Mouse (Mus musculus) midbrain, embryonic 12.5 days (tissue): Measurements from ENCODE around the gene Htatip2. TPM values are rescaled to one million over a fixed set of nuclear protein-coding genes. Genes with fewer than 3 reads are reported as not detected.

Experiments used
- ATAC-seq: fragments of 200-750 bp; cut with Nextera tagmentation; 2 replicates; pipeline ENCODE4 v1.8.0; 2017; ENCODE audit warnings: low read depth, moderate TSS enrichment, moderate library complexity; ENCODE audit not compliant: low FRiP score
- H3K27ac ChIP-seq: fragments of 300-500 bp; sonication (generic); replicated peaks from 2 replicates; pipeline ENCODE4 v1.5.1; 2016; ENCODE audit warnings: mild to moderate bottlenecking
- H3K27me3 ChIP-seq: fragments of 300-500 bp; sonication (generic); 2 replicates; pipeline ENCODE4 v1.6.1; 2016; ENCODE audit warnings: mild to moderate bottlenecking
- H3K36me3 ChIP-seq: fragments of 300-500 bp; sonication (generic); 2 replicates; pipeline ENCODE4 v1.6.1; 2016
- H3K4me1 ChIP-seq: fragments of 300-500 bp; sonication (generic); 2 replicates; pipeline ENCODE4 v1.6.1; 2016
- H3K4me2 ChIP-seq: fragments of 300-500 bp; sonication (generic); replicated peaks from 2 replicates; pipeline ENCODE4 v1.6.1; 2016; ENCODE audit warnings: mild to moderate bottlenecking, moderate library complexity
- H3K4me3 ChIP-seq: fragments of 300-500 bp; sonication (generic); 2 replicates; pipeline ENCODE4 v1.5.1; 2016; ENCODE audit warnings: mild to moderate bottlenecking
- H3K9ac ChIP-seq: fragments of 300-500 bp; sonication (generic); replicated peaks from 2 replicates; pipeline ENCODE4 v1.6.1; 2016; ENCODE audit warnings: mild to moderate bottlenecking, moderate library complexity
- H3K9me3 ChIP-seq: fragments of 300-500 bp; sonication (generic); 2 replicates; pipeline ENCODE4 v1.6.1; 2016; ENCODE audit warnings: mild to moderate bottlenecking
- WGBS: fragments of 180-500 bp; shearing (Covaris S2); methylation state at CpG from one replicate; pipeline ENCODE4 v1.1.7; 2016; 5-methylcytosine and 5-hydroxymethylcytosine counted together
- polyA plus RNA-seq: library from polyadenylated mRNA; unstranded; fragments of >200 nt; fragmentation: Nextera tagmentation; extraction: Ambion mirVana; gene quantifications from 2 replicates; pipeline ENCODE4 v1.2.1, GENCODE M21; 2016

Htatip2 gene
- polyA plus RNA-seq, result 9.3 and 12.2 TPM in 2 replicates

GRCm38 (mm10) chr7:49758934-49759571 is at the start of gene Htatip2:
TSS of gene Htatip2 (plus strand) at chr7:49759115.
- Histone ChIP-seq H3K36me3 (no peaks in the 10 kb centered on the region), H3K27me3 (peaks cover 80% of the 10 kb centered on the region), H3K4me1 (peaks cover 5% of the 10 kb centered on the region; the same call in 1 of the 2 replicates), H3K27ac (no peak within 1 kb of the TSS), H3K4me2 (peak within 1 kb of the TSS; percentile 71), H3K4me3 (peak within 1 kb of the TSS; percentile 45), H3K9me3 (no peaks in the 10 kb centered on the region), H3K9ac (peak within 1 kb of the TSS; percentile 54)
- ATAC-seq, result peak; percentile 64
- 2% methylated on average over 41 of the region's 42 CpGs for WGBS

- Histone ChIP-seq H3K4me2 (no peak overlapping the region), H3K4me3 (no peak overlapping the region), H3K4me1 (peaks cover 14% of the 10 kb centered on the region; the same call in 1 of the 2 replicates), H3K27me3 (peaks cover 74% of the 10 kb centered on the region), H3K36me3 (no peaks in the 10 kb centered on the region), H3K9ac (no peak overlapping the region), H3K9me3 (no peaks in the 10 kb centered on the region), H3K27ac (no peak overlapping the region)
- peak; percentile 87 for ATAC-seq
- WGBS, result 26% methylated on average over 9 of the region's 9 CpGs
Observed at GRCm38 (mm10) chr7:49709381-49710021, 49.4 kb upstream of the Htatip2 start.

- no peak overlapping the region for H3K4me3 ChIP-seq
- peaks cover 8% of the 10 kb centered on the region for H3K4me1 ChIP-seq
- no peak overlapping the region for H3K9ac ChIP-seq
- peaks cover 76% of the 10 kb centered on the region for H3K27me3 ChIP-seq
- H3K4me2 ChIP-seq, result no peak overlapping the region
- ATAC-seq, result peak; percentile 77
- WGBS, result 34% methylated on average over 15 of the region's 15 CpGs
- H3K27ac ChIP-seq, result no peak overlapping the region
- no peaks in the 10 kb centered on the region for H3K36me3 ChIP-seq
- no peaks in the 10 kb centered on the region for H3K9me3 ChIP-seq
Observed at GRCm38 (mm10) chr7:49717942-49718733, 40.8 kb upstream of the Htatip2 start.

- Histone ChIP-seq H3K4me3 (no peak overlapping the region), H3K4me1 (peaks cover 5% of the 10 kb centered on the region), H3K9me3 (0 out of 2 replicates have a peak, but pooled peaks cover 4% of the 10 kb centered on the region), H3K4me2 (no peak overlapping the region), H3K36me3 (no peaks in the 10 kb centered on the region), H3K27ac (no peak overlapping the region), H3K9ac (no peak overlapping the region), H3K27me3 (peaks cover 73% of the 10 kb centered on the region)
- WGBS, result 55% methylated on average over 4 of the region's 4 CpGs
- ATAC-seq, result no peak
Observed at GRCm38 (mm10) chr7:49734342-49734741, 24.6 kb upstream of the Htatip2 start.

- Histone ChIP-seq H3K9ac (no peak overlapping the region), H3K4me2 (0 out of 2 replicates have a peak overlapping the region, but pooled peaks have one; percentile 7), H3K9me3 (0 out of 2 replicates have a peak, but pooled peaks cover 4% of the 10 kb centered on the region), H3K4me1 (peaks cover 31% of the 10 kb centered on the region), H3K4me3 (no peak overlapping the region), H3K36me3 (no peaks in the 10 kb centered on the region), H3K27me3 (peaks cover 62% of the 10 kb centered on the region), H3K27ac (peak overlapping the region; percentile 17)
- ATAC-seq, result peak; percentile 72
- 29% methylated on average over 8 of the region's 8 CpGs for WGBS
Observed at GRCm38 (mm10) chr7:49739448-49739847, 19.5 kb upstream of the Htatip2 start.

GRCm38 (mm10) chr7:49741474-49741873 is 17.4 kb upstream of the Htatip2 start:
- Histone ChIP-seq H3K4me2 (no peak overlapping the region; the same call in 1 of the 2 replicates), H3K27ac (peak overlapping the region; percentile 52; the same call in 1 of the 2 replicates)
- ATAC-seq, result peak; percentile 20; the same call in 1 of the 2 replicates

GRCm38 (mm10) chr7:49741923-49742322 is 17.0 kb upstream of the Htatip2 start:
- peak; percentile 79 for ATAC-seq
- WGBS, result 7% methylated on average over 10 of the region's 10 CpGs
- Histone ChIP-seq H3K27ac (0 out of 2 replicates have a peak overlapping the region, but pooled peaks have one; percentile 52), H3K9ac (no peak overlapping the region), H3K4me2 (no peak overlapping the region; the same call in 1 of the 2 replicates), H3K27me3 (peaks cover 73% of the 10 kb centered on the region), H3K4me3 (no peak overlapping the region), H3K4me1 (peaks cover 31% of the 10 kb centered on the region), H3K36me3 (no peaks in the 10 kb centered on the region), H3K9me3 (no peaks in the 10 kb centered on the region)

More at GRCm38 (mm10) chr7:49741474-49741873, 17.4 kb upstream of the Htatip2 start:
- 34% methylated on average over 5 of the region's 5 CpGs for WGBS
- Histone ChIP-seq H3K9me3 (0 out of 2 replicates have a peak, but pooled peaks cover 3% of the 10 kb centered on the region), H3K9ac (no peak overlapping the region), H3K4me1 (peaks cover 31% of the 10 kb centered on the region), H3K36me3 (no peaks in the 10 kb centered on the region), H3K4me3 (no peak overlapping the region), H3K27me3 (peaks cover 73% of the 10 kb centered on the region)

GRCm38 (mm10) chr7:49751148-49751547 is 7.8 kb upstream of the Htatip2 start:
- H3K4me2 ChIP-seq, result no peak overlapping the region
- 0 out of 2 replicates have a peak, but pooled peaks cover 2% of the 10 kb centered on the region for H3K4me1 ChIP-seq
- ATAC-seq, result no peak
- no peak overlapping the region for H3K4me3 ChIP-seq
- H3K36me3 ChIP-seq, result no peaks in the 10 kb centered on the region
- peaks cover 70% of the 10 kb centered on the region for H3K27me3 ChIP-seq
- H3K9ac ChIP-seq, result no peak overlapping the region
- WGBS, result 8% methylated on average over 4 of the region's 4 CpGs
- no peaks in the 10 kb centered on the region for H3K9me3 ChIP-seq
- H3K27ac ChIP-seq, result no peak overlapping the region

GRCm38 (mm10) chr7:49752730-49753506 is 6.0 kb upstream of the Htatip2 start:
- Histone ChIP-seq H3K9me3 (no peaks in the 10 kb centered on the region), H3K4me3 (no peak overlapping the region), H3K27me3 (peaks cover 68% of the 10 kb centered on the region), H3K9ac (no peak overlapping the region), H3K27ac (no peak overlapping the region), H3K36me3 (no peaks in the 10 kb centered on the region), H3K4me1 (0 out of 2 replicates have a peak, but pooled peaks cover 2% of the 10 kb centered on the region), H3K4me2 (peak overlapping the region; percentile 9; the same call in 1 of the 2 replicates)
- WGBS, result 39% methylated on average over 25 of the region's 25 CpGs
- no peak for ATAC-seq

GRCm38 (mm10) chr7:49754767-49755166 is 4.1 kb upstream of the Htatip2 start:
- Histone ChIP-seq H3K27me3 (peaks cover 75% of the 10 kb centered on the region), H3K9me3 (no peaks in the 10 kb centered on the region), H3K4me2 (no peak overlapping the region), H3K4me3 (no peak overlapping the region), H3K9ac (no peak overlapping the region), H3K27ac (no peak overlapping the region), H3K36me3 (no peaks in the 10 kb centered on the region), H3K4me1 (peaks cover 5% of the 10 kb centered on the region; the same call in 1 of the 2 replicates)
- peak; percentile 16; the same call in 1 of the 2 replicates for ATAC-seq
- 4% methylated on average over 9 of the region's 9 CpGs for WGBS

- WGBS, result 79% methylated on average over 13 of the region's 13 CpGs
- no peaks in the 10 kb centered on the region for H3K9me3 ChIP-seq
- H3K27me3 ChIP-seq, result peaks cover 76% of the 10 kb centered on the region
- no peak overlapping the region for H3K9ac ChIP-seq
- no peak for ATAC-seq
- no peak overlapping the region for H3K4me2 ChIP-seq
- no peak overlapping the region for H3K4me3 ChIP-seq
- H3K4me1 ChIP-seq, result peaks cover 3% of the 10 kb centered on the region; the same call in 1 of the 2 replicates
- no peak overlapping the region for H3K27ac ChIP-seq
- H3K36me3 ChIP-seq, result no peaks in the 10 kb centered on the region
Observed at GRCm38 (mm10) chr7:49762605-49763004, 3.7 kb downstream of the Htatip2 start.
